Mouse (Mus musculus) right cerebral cortex, postnatal 36 days (tissue): Measurements from ENCODE around the gene Ap1m2.
A peak's percentile ranks its signal among the peaks of the same experiment; 100 is the strongest.
"Not testable (repeated sequence)": the region's sequence is repeated elsewhere in the genome, so short reads cannot be mapped to it uniquely, and the experiment has no call there.

Experiments used
- DNase-seq, 2 experiments: peaks; one replicate each; pipeline ENCODE4 v3.0.0; 2022; ENCODE audit warnings: low spot score in 2 of 2, mixed read lengths in 1 of 2

Ap1m2 gene

GRCm38 (mm10) chr9:21328041-21328440 is 15.9 kb upstream of the Ap1m2 start:
- no peak for DNase-seq

GRCm38 (mm10) chr9:21327569-21327968 is 15.4 kb upstream of the Ap1m2 start:
- DNase-seq = no peak

- DNase-seq = no peak
Observed at GRCm38 (mm10) chr9:21324269-21324668, 12.1 kb upstream of the Ap1m2 start.

- DNase-seq = not testable (repeated sequence)
Observed at GRCm38 (mm10) chr9:21322917-21323297, 10.8 kb upstream of the Ap1m2 start.

- peak in 1 of 2 experiments; percentile 25 for DNase-seq
Observed at GRCm38 (mm10) chr9:21322211-21322916, 10.2 kb upstream of the Ap1m2 start.

GRCm38 (mm10) chr9:21321513-21321835 is 9.3 kb upstream of the Ap1m2 start:
- DNase-seq = no peak

- DNase-seq = peak; percentile 60 to 61
Observed at GRCm38 (mm10) chr9:21320619-21321512, 8.7 kb upstream of the Ap1m2 start, which contains the start of gene Slc44a2. Slc44a2 (plus strand) TSS chr9:21320698.

GRCm38 (mm10) chr9:21320280-21320618 is 8.1 kb upstream of the Ap1m2 start:
- DNase-seq = no peak

GRCm38 (mm10) chr9:21319503-21319902 is 7.4 kb upstream of the Ap1m2 start:
- DNase-seq = no peak

GRCm38 (mm10) chr9:21318792-21319191 is 6.7 kb upstream of the Ap1m2 start:
- DNase-seq = no peak

GRCm38 (mm10) chr9:21316696-21317095 is 4.6 kb upstream of the Ap1m2 start:
- DNase-seq = no peak

GRCm38 (mm10) chr9:21315421-21315820 is 3.3 kb upstream of the Ap1m2 start:
- no peak for DNase-seq

- DNase-seq = no peak
Observed at GRCm38 (mm10) chr9:21314367-21315140, 2.4 kb upstream of the Ap1m2 start.

GRCm38 (mm10) chr9:21313394-21313793 is 1.3 kb upstream of the Ap1m2 start:
- peak in 1 of 2 experiments; percentile 55 for DNase-seq

GRCm38 (mm10) chr9:21311695-21312094 is 442 bp downstream of the Ap1m2 start:
- no peak for DNase-seq

GRCm38 (mm10) chr9:21309150-21309741 is 2.9 kb downstream of the Ap1m2 start:
- no peak for DNase-seq

- DNase-seq = no peak
Observed at GRCm38 (mm10) chr9:21305065-21305464, 7.1 kb downstream of the Ap1m2 start.

GRCm38 (mm10) chr9:21299014-21299413 is 13.1 kb downstream of the Ap1m2 start:
- DNase-seq = no peak

GRCm38 (mm10) chr9:21292271-21292670 is 19.9 kb downstream of the Ap1m2 start:
- DNase-seq = no peak

- not testable (repeated sequence) for DNase-seq
Observed at GRCm38 (mm10) chr9:21291868-21292267, 20.3 kb downstream of the Ap1m2 start.

GRCm38 (mm10) chr9:21291022-21291787 is 20.9 kb downstream of the Ap1m2 start, which contains the start of gene Cdkn2d:
Cdkn2d (minus strand) TSS chr9:21291407.
- DNase-seq = peak; percentile 100
